Mouse (Mus musculus) MEL (cell line): ENCODE measurements at regions not wholly inside any gene's neighbourhood (a gene's known extent, or its start where the extent isn't known, plus 50 kb on each side); places are given as distances from the start of the nearest gene placed in this dataset.

Experiments used
- DNase-seq: peaks from one replicate; pipeline ENCODE4 v3.0.0; 2011; ENCODE audit warnings: low read depth, low spot score
- H3K27ac ChIP-seq: 2 replicates; pipeline ENCODE4 v1.5.1; 2012; ENCODE audit warnings: low read depth, mild to moderate bottlenecking, control low read depth, low read length, moderate library complexity; ENCODE audit not compliant: control insufficient read depth
- H3K27me3 ChIP-seq, 2 experiments: fragments of 150-350 bp in 1 of 2; sonication (generic) in 1 of 2; 2 replicates each; pipeline ENCODE4 v1.6.1; 2012; ENCODE audit warnings: low read length in 2 of 2, mild to moderate bottlenecking in 2 of 2, improper control_type of control experiment in 1 of 2, moderate library complexity in 1 of 2; ENCODE audit not compliant: insufficient read depth in 2 of 2, control insufficient read depth in 1 of 2
- H3K36me3 ChIP-seq, 2 experiments: 2 replicates each; pipeline ENCODE4 v1.6.1; 2012 to 2014; ENCODE audit warnings: low read length in 2 of 2, improper control_type of control experiment in 1 of 2, inconsistent platforms in 1 of 2, mild to moderate bottlenecking in 1 of 2; ENCODE audit not compliant: insufficient read depth in 2 of 2, control insufficient read depth in 1 of 2
- H3K4me1 ChIP-seq, 2 experiments: fragments of 150-350 bp in 1 of 2; sonication (generic) in 1 of 2; 2 replicates each; pipeline ENCODE4 v1.6.1; 2012; ENCODE audit warnings: low read length in 2 of 2, improper control_type of control experiment in 1 of 2, mild to moderate bottlenecking in 1 of 2; ENCODE audit not compliant: insufficient read depth in 2 of 2, control insufficient read depth in 1 of 2
- H3K4me3 ChIP-seq, 2 experiments: fragments of 150-350 bp in 1 of 2; sonication (generic) in 1 of 2; 2 replicates each; pipeline ENCODE4 v1.5.1; 2012; ENCODE audit warnings: low read depth in 2 of 2, low read length in 2 of 2, mild to moderate bottlenecking in 2 of 2, moderate library complexity in 2 of 2, control low read depth in 1 of 2, improper control_type of control experiment in 1 of 2; ENCODE audit not compliant: control insufficient read depth in 1 of 2, insufficient read depth in 1 of 2
- H3K79me2 ChIP-seq: 2 replicates; pipeline ENCODE4 v1.6.1; 2012; ENCODE audit warnings: mild to moderate bottlenecking, low read length, moderate library complexity; ENCODE audit not compliant: control insufficient read depth, poor library complexity, insufficient read depth
- H3K9ac ChIP-seq: 2 replicates; pipeline ENCODE4 v1.6.1; 2012; ENCODE audit warnings: low read depth, mild to moderate bottlenecking, control low read depth, low read length, moderate library complexity; ENCODE audit not compliant: control insufficient read depth, poor library complexity, severe bottlenecking
- H3K9me3 ChIP-seq: fragments of 150-350 bp; sonication (generic); replicated peaks from 2 replicates; pipeline ENCODE4 v1.6.1; 2012; ENCODE audit warnings: mild to moderate bottlenecking, low read length, improper control_type of control experiment, moderate library complexity; ENCODE audit not compliant: insufficient read depth
- BHLHE40 ChIP-seq: IDR thresholded peaks from 2 replicates; pipeline ENCODE4 v1.6.1; 2012; ENCODE audit warnings: low read depth, mild to moderate bottlenecking, inconsistent platforms, low read length, improper control_type of control experiment, borderline replicate concordance
- CHD1 ChIP-seq: IDR thresholded peaks from 2 replicates; pipeline ENCODE4 v1.6.1; 2012; ENCODE audit warnings: low read depth, mild to moderate bottlenecking, inconsistent platforms, low read length, improper control_type of control experiment
- GABPA ChIP-seq: IDR thresholded peaks from 2 replicates; pipeline ENCODE4 v1.6.1; 2012; ENCODE audit warnings: low read depth, mild to moderate bottlenecking, inconsistent platforms, low read length, improper control_type of control experiment, moderate library complexity
- JUND ChIP-seq: IDR thresholded peaks from 2 replicates; pipeline ENCODE4 v1.6.1; 2011; ENCODE audit warnings: low read depth, mild to moderate bottlenecking, improper control_type of control experiment, low read length
- MAFK ChIP-seq: IDR thresholded peaks from 2 replicates; pipeline ENCODE4 v1.6.1; 2011; ENCODE audit warnings: low read depth, mild to moderate bottlenecking, low read length, improper control_type of control experiment, borderline replicate concordance
- MAX ChIP-seq: IDR thresholded peaks from 2 replicates; pipeline ENCODE4 v1.6.1; 2011; ENCODE audit warnings: low read length, improper control_type of control experiment
- MAZ ChIP-seq: IDR thresholded peaks from 2 replicates; pipeline ENCODE4 v1.6.1; 2012; ENCODE audit warnings: low read depth, mild to moderate bottlenecking, inconsistent platforms, low read length, improper control_type of control experiment
- MYB ChIP-seq: IDR thresholded peaks from 2 replicates; pipeline ENCODE4 v1.6.1; 2011; ENCODE audit warnings: mild to moderate bottlenecking, low read depth, low read length, improper control_type of control experiment
- MYC ChIP-seq: IDR thresholded peaks from 2 replicates; pipeline ENCODE4 v1.6.1; 2011; ENCODE audit warnings: low read depth, mild to moderate bottlenecking, low read length, improper control_type of control experiment, moderate library complexity
- NELFE ChIP-seq: IDR thresholded peaks from 2 replicates; pipeline ENCODE4 v1.6.1; 2011; ENCODE audit warnings: low read depth, low read length, improper control_type of control experiment
- RAD21 ChIP-seq: IDR thresholded peaks from 2 replicates; pipeline ENCODE4 v1.6.1; 2011; ENCODE audit warnings: mild to moderate bottlenecking, low read depth, low read length, improper control_type of control experiment
- SIN3A ChIP-seq: IDR thresholded peaks from 2 replicates; pipeline ENCODE4 v1.6.1; 2012; ENCODE audit warnings: low read length, improper control_type of control experiment, inconsistent platforms
- SMC3 ChIP-seq: IDR thresholded peaks from 2 replicates; pipeline ENCODE4 v1.6.1; 2011; ENCODE audit warnings: low read depth, low read length, improper control_type of control experiment
- TAL1 ChIP-seq: IDR thresholded peaks from 2 replicates; pipeline ENCODE4 v1.6.1; 2012; ENCODE audit warnings: mild to moderate bottlenecking, inconsistent platforms, low read length, moderate library complexity, mixed read lengths
- TBP ChIP-seq: IDR thresholded peaks from 2 replicates; pipeline ENCODE4 v1.8.0; 2011; ENCODE audit warnings: low read depth, low read length, improper control_type of control experiment
- UBTF ChIP-seq: IDR thresholded peaks from 2 replicates; pipeline ENCODE4 v1.6.1; 2012; ENCODE audit warnings: low read depth, mild to moderate bottlenecking, inconsistent platforms, low read length, improper control_type of control experiment, moderate library complexity, borderline replicate concordance; ENCODE audit not compliant: insufficient read depth
- USF1 ChIP-seq: IDR thresholded peaks from 2 replicates; pipeline ENCODE4 v1.6.1; 2014; ENCODE audit warnings: low read depth, mild to moderate bottlenecking, inconsistent platforms, low read length, improper control_type of control experiment, moderate library complexity
- USF2 ChIP-seq, 2 experiments: IDR thresholded peaks; 2 replicates each; pipeline ENCODE4 v1.6.1; 2011 to 2012; ENCODE audit warnings: improper control_type of control experiment in 2 of 2, low read length in 2 of 2, borderline replicate concordance in 1 of 2, inconsistent platforms in 1 of 2, low read depth in 1 of 2, mild to moderate bottlenecking in 1 of 2; ENCODE audit not compliant: insufficient read depth in 1 of 2
- ZKSCAN1 ChIP-seq: IDR thresholded peaks from 2 replicates; pipeline ENCODE4 v1.6.1; 2012; ENCODE audit warnings: low read depth, mild to moderate bottlenecking, inconsistent platforms, low read length, improper control_type of control experiment, moderate library complexity
- ZMIZ1 ChIP-seq: IDR thresholded peaks from 2 replicates; pipeline ENCODE4 v1.6.1; 2012; ENCODE audit warnings: low read depth, mild to moderate bottlenecking, inconsistent platforms, low read length, improper control_type of control experiment, moderate library complexity

- H3K9ac ChIP-seq, result no peak overlapping the region
- H3K9me3 ChIP-seq, result no peaks in the 10 kb centered on the region
- no peaks in the 10 kb centered on the region for H3K79me2 ChIP-seq
- no peak overlapping the region for H3K27ac ChIP-seq
- no peak overlapping the region for H3K4me3 ChIP-seq
- DNase-seq, result no peak
- no peaks in the 10 kb centered on the region for H3K4me1 ChIP-seq
- TF ChIP-seq MAX, result no peak
- TF ChIP-seq NELFE, result no peak
- TF ChIP-seq GABPA, result no peak
- no peak for TF ChIP-seq BHLHE40
- TF ChIP-seq USF1, result no peak
- no peak for TF ChIP-seq JUND
- TF ChIP-seq, all 39 proteins: peak for 0
- Histone ChIP-seq H3K27me3 (no peaks in the 10 kb centered on the region), H3K36me3 (no peaks in the 10 kb centered on the region)
Observed at GRCm38 (mm10) chr13:75501530-75501929, 205.0 kb upstream of the Ell2 start.

- H3K4me3 ChIP-seq, result no peak overlapping the region
- DNase-seq, result no peak
Observed at GRCm38 (mm10) chr13:75503394-75503793, 203.2 kb upstream of the Ell2 start.

GRCm38 (mm10) chr13:75514315-75515020 is 192.1 kb upstream of the Ell2 start:
- H3K9ac ChIP-seq, result no peak overlapping the region
- DNase-seq, result no peak
- TF ChIP-seq JUND (no peak), TBP (no peak), RAD21 (no peak), TAL1 (no peak), GABPA (no peak), MAZ (no peak), MAX (no peak), UBTF (no peak)

More at GRCm38 (mm10) chr13:75503394-75503793, 203.2 kb upstream of the Ell2 start:
- no peaks in the 10 kb centered on the region for H3K27me3 ChIP-seq
- no peaks in the 10 kb centered on the region for H3K36me3 ChIP-seq
- no peak overlapping the region for H3K9ac ChIP-seq
- H3K27ac ChIP-seq, result no peak overlapping the region
- H3K9me3 ChIP-seq, result no peaks in the 10 kb centered on the region
- H3K4me1 ChIP-seq, result no peaks in the 10 kb centered on the region
- H3K79me2 ChIP-seq, result no peaks in the 10 kb centered on the region
- TF ChIP-seq USF2 (IDR thresholded peaks at IDR 0.05; ENCODE audit: borderline replicate concordance in 1 of 2, insufficient read depth in 1 of 2, low read depth in 1 of 2, low read length in 2 of 2) (no peak), MAFK (no peak), MYB (no peak), USF1 (no peak), MAZ (no peak), ZKSCAN1 (no peak), SMC3 (no peak), ZMIZ1 (no peak), CHD1 (no peak), MYC (no peak), SIN3A (no peak), MAX (no peak)

More at GRCm38 (mm10) chr13:75514315-75515020, 192.1 kb upstream of the Ell2 start:
- Histone ChIP-seq H3K79me2 (no peaks in the 10 kb centered on the region; the same call in 1 of the 2 replicates), H3K4me1 (no peaks in the 10 kb centered on the region), H3K27me3 (no peaks in the 10 kb centered on the region), H3K27ac (no peak overlapping the region), H3K36me3 (no peaks in the 10 kb centered on the region), H3K4me3 (no peak overlapping the region), H3K9me3 (no peaks in the 10 kb centered on the region)
